Mouse (Mus musculus) heart, postnatal 0 days (tissue): ENCODE data around the gene Tenm2.

Source experiments
- CTCF ChIP-seq: IDR thresholded peaks from 2 replicates; pipeline ENCODE4 v1.5.1; 2016; ENCODE audit warnings: antibody characterized with exemption, control low read depth, low read depth
- EP300 ChIP-seq: IDR thresholded peaks from 2 replicates; pipeline ENCODE4 v1.6.1; 2016; ENCODE audit warnings: antibody characterized with exemption, low read depth

DNA sequence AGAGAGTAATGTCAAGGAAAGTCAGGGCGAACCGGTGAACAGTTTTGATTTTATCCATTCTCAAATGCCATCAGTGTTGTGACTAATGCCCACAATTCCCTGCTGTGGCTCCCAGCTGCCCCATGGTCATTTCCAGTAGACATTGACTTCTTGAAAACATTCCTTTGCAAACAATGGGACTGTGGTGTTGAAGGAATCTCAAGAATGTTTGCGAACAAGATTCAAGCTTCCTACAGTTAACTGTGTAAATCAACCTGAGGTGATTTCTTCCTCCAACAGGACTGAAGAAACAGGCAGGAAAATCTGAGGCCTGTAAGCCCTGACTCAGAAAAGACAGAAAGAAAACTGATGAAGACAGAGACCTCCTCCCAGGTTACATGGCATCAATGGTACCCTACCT, 196.5 kb downstream of the Tenm2 start:
- TF ChIP-seq CTCF (no peak), EP300 (no peak)
